Mouse (Mus musculus) MEL (cell line): ENCODE measurements at regions not wholly inside any gene's neighbourhood (a gene's known extent, or its start where the extent isn't known, plus 50 kb on each side); places are given as distances from the start of the nearest gene placed in this dataset.

Experiments
- BHLHE40 ChIP-seq: IDR thresholded peaks from 2 replicates; pipeline ENCODE4 v1.6.1; 2012; ENCODE audit warnings: low read depth, mild to moderate bottlenecking, inconsistent platforms, low read length, improper control_type of control experiment, borderline replicate concordance
- CHD2 ChIP-seq: IDR thresholded peaks from 2 replicates; pipeline ENCODE4 v1.6.1; 2011; ENCODE audit warnings: low read length, improper control_type of control experiment
- CTCF ChIP-seq, 3 experiments: IDR thresholded peaks in 2 of 3; conservative IDR thresholded peaks in 1 of 3; 2 replicates each; pipeline ENCODE4 v1.5.1; 2011 to 2012; ENCODE audit warnings: low read length in 3 of 3, low read depth in 2 of 3, mild to moderate bottlenecking in 2 of 3, improper control_type of control experiment in 1 of 3, inconsistent platforms in 1 of 3, mixed read lengths in 1 of 3, moderate library complexity in 1 of 3; ENCODE audit not compliant: control insufficient read depth in 1 of 3, insufficient read depth in 1 of 3, poor library complexity in 1 of 3, severe bottlenecking in 1 of 3
- GATA1 ChIP-seq: IDR thresholded peaks from 2 replicates; pipeline ENCODE4 v1.6.1; 2011; ENCODE audit warnings: low read depth, low read length, improper control_type of control experiment
- HCFC1 ChIP-seq: IDR thresholded peaks from 2 replicates; pipeline ENCODE4 v1.6.1; 2012; ENCODE audit warnings: low read depth, mild to moderate bottlenecking, inconsistent platforms, low read length, improper control_type of control experiment, moderate library complexity
- KAT2A ChIP-seq: conservative IDR thresholded peaks from 2 replicates; pipeline ENCODE4 v1.6.1; 2012; ENCODE audit warnings: low read depth, low read length, improper control_type of control experiment, inconsistent platforms
- MEF2A ChIP-seq: IDR thresholded peaks from 2 replicates; pipeline ENCODE4 v1.6.1; 2014; ENCODE audit warnings: low read depth, mild to moderate bottlenecking, inconsistent platforms, low read length, improper control_type of control experiment; ENCODE audit not compliant: poor library complexity, insufficient replicate concordance, severe bottlenecking; ENCODE audit errors: extremely low read depth
- POLR2A ChIP-seq, 2 experiments: IDR thresholded peaks; 2 replicates each; pipeline ENCODE4 v1.6.1; 2011 to 2012; ENCODE audit warnings: low read length in 2 of 2, mild to moderate bottlenecking in 2 of 2, control low read depth in 1 of 2, improper control_type of control experiment in 1 of 2, low read depth in 1 of 2, moderate library complexity in 1 of 2; ENCODE audit not compliant: control insufficient read depth in 1 of 2, insufficient read depth in 1 of 2, poor library complexity in 1 of 2
- TBP ChIP-seq: IDR thresholded peaks from 2 replicates; pipeline ENCODE4 v1.8.0; 2011; ENCODE audit warnings: low read depth, low read length, improper control_type of control experiment

GRCm38 (mm10) chr13:115718859-115719258 lies 590.6 kb downstream of the Isl1 start:
- no peak for TF ChIP-seq HCFC1
- TF ChIP-seq CTCF (IDR thresholded peaks at IDR 0.05 in 2 of 3, conservative IDR thresholded peaks at IDR 0.05 in 1 of 3; ENCODE audit: control insufficient read depth in 1 of 3, insufficient read depth in 1 of 3, low read depth in 2 of 3, low read length in 3 of 3, poor library complexity in 1 of 3, severe bottlenecking in 1 of 3) = no peak
- no peak for TF ChIP-seq POLR2A (IDR thresholded peaks at IDR 0.05; ENCODE audit: control insufficient read depth in 1 of 2, insufficient read depth in 1 of 2, low read depth in 1 of 2, low read length in 2 of 2, poor library complexity in 1 of 2)
- no peak for TF ChIP-seq MEF2A
- no peak for TF ChIP-seq CHD2
- no peak for TF ChIP-seq BHLHE40
- TF ChIP-seq GATA1 = no peak
- TF ChIP-seq KAT2A = no peak
- no peak for TF ChIP-seq TBP
